Mouse (Mus musculus) forebrain, embryonic 11.5 days (tissue): ENCODE measurements around the gene Zfp750. TPM values are rescaled to one million over a fixed set of nuclear protein-coding genes. Genes with fewer than 3 reads are reported as not detected.
A peak's percentile ranks its signal among the peaks of the same experiment; 100 is the strongest.

Experiments
- ATAC-seq: fragments of 200-750 bp; cut with Nextera tagmentation; replicated peaks from 2 replicates; pipeline ENCODE4 v1.8.0; 2017; ENCODE audit warnings: moderate TSS enrichment; ENCODE audit not compliant: low FRiP score
- DNase-seq: peaks from one replicate; pipeline ENCODE4 v3.0.0-alpha.2; 2017; ENCODE audit warnings: low spot score
- H3K27ac ChIP-seq: fragments of 300-500 bp; sonication (generic); 2 replicates; pipeline ENCODE4 v1.5.1; 2014; ENCODE audit warnings: low read depth, low read length
- H3K27me3 ChIP-seq: fragments of 300-500 bp; sonication (generic); 2 replicates; pipeline ENCODE4 v1.6.1; 2014; ENCODE audit warnings: mild to moderate bottlenecking, low read length, mixed read lengths; ENCODE audit not compliant: control insufficient read depth, insufficient read depth
- H3K36me3 ChIP-seq: fragments of 300-500 bp; sonication (generic); 2 replicates; pipeline ENCODE4 v1.6.1; 2014; ENCODE audit warnings: mild to moderate bottlenecking, low read length, moderate library complexity, mixed read lengths; ENCODE audit not compliant: control insufficient read depth, insufficient read depth
- H3K4me1 ChIP-seq: fragments of 300-500 bp; sonication (generic); replicated peaks from 2 replicates; pipeline ENCODE4 v1.6.1; 2014; ENCODE audit warnings: low read length, mixed read lengths; ENCODE audit not compliant: control insufficient read depth, insufficient read depth
- H3K4me2 ChIP-seq: fragments of 300-500 bp; sonication (generic); 2 replicates; pipeline ENCODE4 v1.6.1; 2014; ENCODE audit warnings: low read depth, mild to moderate bottlenecking, low read length, moderate library complexity, mixed read lengths; ENCODE audit not compliant: severe bottlenecking
- H3K4me3 ChIP-seq: fragments of 300-500 bp; sonication (generic); 2 replicates; pipeline ENCODE4 v1.5.1; 2014; ENCODE audit warnings: low read depth, low read length
- H3K9ac ChIP-seq: fragments of 300-500 bp; sonication (generic); 2 replicates; pipeline ENCODE4 v1.6.1; 2014; ENCODE audit warnings: low read length
- H3K9me3 ChIP-seq: fragments of 300-500 bp; sonication (generic); 2 replicates; pipeline ENCODE4 v1.6.1; 2016; ENCODE audit warnings: low read length, mixed read lengths; ENCODE audit not compliant: control insufficient read depth
- WGBS: fragments of 180-500 bp; shearing (Covaris S2); extraction: QIAGEN DNeasy Blood & Tissue Kit; methylation state at CpG from one replicate; pipeline ENCODE4 v1.1.7; 2014; 5-methylcytosine and 5-hydroxymethylcytosine counted together
- polyA plus RNA-seq: library from polyadenylated mRNA; unstranded; fragments of >200 nt; fragmentation: Nextera tagmentation; extraction: Ambion mirVana; gene quantifications from 2 replicates; pipeline ENCODE4 v1.2.1, GENCODE M21; 2014

The Zfp750 gene
- polyA plus RNA-seq, 1 experiment from 2014 or later: 0.56 TPM

DNA sequence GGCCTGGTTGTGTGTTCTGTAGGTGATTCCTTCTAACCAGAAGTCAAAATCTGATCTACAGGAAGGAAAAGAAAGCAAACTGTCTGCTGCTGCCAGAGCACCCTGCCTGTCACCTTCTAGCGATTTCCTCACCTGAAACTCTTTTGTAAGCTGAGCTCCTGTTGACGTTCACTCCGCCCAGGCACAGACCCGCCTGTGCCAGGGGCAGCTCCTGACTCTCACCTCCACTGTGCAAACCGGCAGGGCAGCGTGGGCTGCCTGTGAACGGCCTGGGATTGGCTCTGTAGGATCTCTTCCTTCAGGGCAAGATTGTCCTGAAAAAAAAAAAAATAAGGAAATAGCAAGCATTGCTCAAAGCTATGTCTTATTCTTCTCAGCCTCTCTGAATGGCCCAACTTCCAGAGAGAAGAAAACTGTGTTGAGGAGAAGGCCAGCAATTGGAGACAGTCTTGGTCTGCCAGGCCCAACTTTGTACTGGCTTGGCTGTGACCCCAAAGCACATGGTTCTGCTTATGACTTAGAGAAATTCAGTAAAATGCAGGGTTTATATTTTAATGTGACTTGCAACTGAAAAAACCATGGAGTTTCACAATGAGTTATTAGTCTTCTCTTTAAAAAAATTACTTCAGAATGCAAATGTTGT, 25.7 kb upstream of the Zfp750 start:
- no peak overlapping the region for H3K27ac ChIP-seq
- 83% methylated on average over 7 of the region's 7 CpGs for WGBS
- H3K4me2 ChIP-seq: no peak overlapping the region

GRCm38 (mm10) chr11:121543922-121544321, 24.8 kb upstream of the Zfp750 start:
- DNase-seq: peak; percentile 42
- H3K27me3 ChIP-seq: no peaks in the 10 kb centered on the region
- no peak overlapping the region for H3K9ac ChIP-seq
- H3K9me3 ChIP-seq: no peaks in the 10 kb centered on the region
- H3K4me2 ChIP-seq: no peak overlapping the region
- no peaks in the 10 kb centered on the region for H3K4me1 ChIP-seq
- no peak for ATAC-seq
- H3K36me3 ChIP-seq: no peaks in the 10 kb centered on the region
- WGBS: 87% methylated on average over 9 of the region's 9 CpGs
- no peak overlapping the region for H3K4me3 ChIP-seq
- H3K27ac ChIP-seq: no peak overlapping the region

More for the DNA sequence above, 25.7 kb upstream of the Zfp750 start:
- no peak overlapping the region for H3K9ac ChIP-seq
- peaks cover 8% of the 10 kb centered on the region for H3K4me1 ChIP-seq
- H3K27me3 ChIP-seq: no peaks in the 10 kb centered on the region
- DNase-seq (peak; percentile 28), ATAC-seq (no peak)
- H3K4me3 ChIP-seq: no peak overlapping the region
- no peaks in the 10 kb centered on the region for H3K36me3 ChIP-seq
- H3K9me3 ChIP-seq: no peaks in the 10 kb centered on the region

DNA sequence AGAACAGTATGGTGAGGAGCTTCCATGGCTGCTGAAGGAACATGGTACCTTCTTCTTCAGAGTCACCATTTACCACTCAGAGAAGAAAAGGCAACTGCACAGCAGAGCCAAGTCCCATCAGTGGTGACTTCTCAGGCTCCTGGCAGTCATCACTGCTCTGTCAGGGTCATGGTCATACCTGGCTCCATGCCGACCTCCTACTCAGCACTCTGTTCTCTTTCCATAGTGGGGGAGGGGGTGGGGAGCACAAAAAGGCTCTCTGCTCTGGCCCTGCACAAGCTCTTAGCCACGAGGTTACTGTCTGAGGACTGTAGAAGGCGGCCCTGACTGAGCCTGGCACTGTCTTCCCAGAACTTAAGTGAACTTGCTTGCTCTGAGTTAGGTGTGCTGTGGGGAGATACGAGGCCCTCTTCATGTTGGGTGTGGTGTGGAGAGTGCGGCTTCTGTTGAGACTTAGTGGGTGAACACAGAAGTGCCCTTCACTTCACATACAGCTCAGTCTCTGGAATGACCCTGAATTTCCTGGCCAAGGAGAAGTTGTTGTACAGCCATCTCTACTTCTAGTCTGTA, 24.2 kb upstream of the Zfp750 start:
- Histone ChIP-seq H3K27me3 (no peaks in the 10 kb centered on the region), H3K4me1 (no peaks in the 10 kb centered on the region), H3K36me3 (no peaks in the 10 kb centered on the region), H3K9ac (no peak overlapping the region), H3K9me3 (no peaks in the 10 kb centered on the region), H3K27ac (no peak overlapping the region), H3K4me3 (no peak overlapping the region), H3K4me2 (no peak overlapping the region)
- ATAC-seq: no peak
- DNase-seq: peak; percentile 29
- 85% methylated on average over 5 of the region's 5 CpGs for WGBS

DNA sequence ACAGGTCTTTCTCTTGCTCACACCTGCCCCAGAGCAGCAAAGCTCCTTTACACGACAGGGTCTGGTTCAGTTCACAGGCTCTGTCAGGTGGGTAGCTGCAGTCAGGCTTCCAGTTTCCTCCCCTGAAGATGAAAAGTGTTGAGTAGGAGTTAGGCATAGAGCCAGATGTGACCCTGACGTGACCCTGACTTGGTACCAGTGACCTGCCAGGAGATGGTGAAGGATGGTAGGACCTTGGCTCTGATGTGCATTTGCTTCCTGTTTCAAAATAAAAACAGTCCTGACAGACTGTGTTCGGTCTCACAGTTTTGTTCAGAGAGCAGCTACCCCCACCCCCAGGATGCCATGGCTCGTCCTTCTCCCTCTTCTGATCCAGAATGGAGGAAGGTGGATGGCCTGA, 23.3 kb upstream of the Zfp750 start:
- Histone ChIP-seq H3K9me3 (no peaks in the 10 kb centered on the region), H3K27me3 (no peaks in the 10 kb centered on the region), H3K4me2 (no peak overlapping the region), H3K4me1 (no peaks in the 10 kb centered on the region), H3K9ac (no peak overlapping the region), H3K4me3 (no peak overlapping the region), H3K27ac (no peak overlapping the region), H3K36me3 (no peaks in the 10 kb centered on the region)
- peak; percentile 47 for DNase-seq
- ATAC-seq: no peak
- 80% methylated on average over 4 of the region's 4 CpGs for WGBS

DNA sequence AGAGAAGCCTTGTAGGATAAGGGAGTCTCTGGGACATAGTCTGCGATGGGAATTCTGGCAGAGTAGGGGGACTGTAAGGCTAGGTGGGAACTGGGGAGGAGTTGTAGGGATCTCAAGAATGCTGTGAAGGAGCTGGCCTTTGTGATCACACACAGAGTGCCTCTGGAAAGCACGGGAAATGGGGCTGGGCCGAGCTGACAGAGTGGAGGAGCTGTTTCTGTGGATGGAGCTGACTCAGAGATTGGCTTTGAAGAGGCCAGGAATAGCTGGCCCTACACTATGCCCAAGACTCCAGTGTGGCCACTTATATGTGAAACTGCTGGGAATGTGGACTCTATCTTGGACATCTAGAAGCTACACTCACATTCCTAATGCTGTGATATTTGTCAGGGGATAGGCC, 17.4 kb upstream of the Zfp750 start:
- Histone ChIP-seq H3K9ac (no peak overlapping the region), H3K4me1 (no peaks in the 10 kb centered on the region), H3K27ac (no peak overlapping the region), H3K4me2 (no peak overlapping the region), H3K4me3 (no peak overlapping the region), H3K36me3 (no peaks in the 10 kb centered on the region), H3K9me3 (no peaks in the 10 kb centered on the region), H3K27me3 (no peaks in the 10 kb centered on the region)
- ATAC-seq (no peak), DNase-seq (no peak)
- WGBS: 63% methylated on average over 3 of the region's 3 CpGs

DNA sequence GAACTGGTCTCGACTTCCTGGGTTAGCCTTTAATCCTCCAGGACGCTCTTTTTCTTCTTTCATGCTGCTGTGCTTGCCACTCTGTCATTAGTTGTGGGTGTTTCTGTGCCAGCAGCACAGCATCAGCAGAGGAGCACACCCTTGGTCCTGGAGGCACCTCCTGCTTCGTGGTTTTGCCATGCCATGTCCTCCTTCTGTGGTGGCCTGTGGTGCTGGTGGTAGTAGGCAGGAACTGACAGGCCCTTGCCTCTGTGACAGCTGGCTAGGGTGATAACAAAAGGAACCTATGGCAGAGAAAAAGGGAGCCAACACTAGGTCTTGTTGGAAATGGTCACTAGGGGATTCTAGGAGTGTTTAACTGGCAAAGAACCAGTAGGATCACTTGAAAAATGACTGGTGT, 10.6 kb upstream of the Zfp750 start:
- Histone ChIP-seq H3K27ac (no peak overlapping the region), H3K4me3 (no peak overlapping the region), H3K4me1 (no peaks in the 10 kb centered on the region), H3K36me3 (no peaks in the 10 kb centered on the region), H3K27me3 (no peaks in the 10 kb centered on the region), H3K4me2 (no peak overlapping the region), H3K9me3 (no peaks in the 10 kb centered on the region), H3K9ac (no peak overlapping the region)
- ATAC-seq (no peak), DNase-seq (no peak)
- 97% methylated on average over 3 of the region's 3 CpGs for WGBS

GRCm38 (mm10) chr11:121524191-121524590, 5.1 kb upstream of the Zfp750 start:
- H3K4me2 ChIP-seq: no peak overlapping the region
- H3K4me1 ChIP-seq: no peaks in the 10 kb centered on the region
- no peaks in the 10 kb centered on the region for H3K27me3 ChIP-seq
- 94% methylated on average over 7 of the region's 7 CpGs for WGBS
- DNase-seq (no peak), ATAC-seq (no peak)
- no peaks in the 10 kb centered on the region for H3K9me3 ChIP-seq
- no peak overlapping the region for H3K9ac ChIP-seq
- H3K36me3 ChIP-seq: no peaks in the 10 kb centered on the region
- no peak overlapping the region for H3K4me3 ChIP-seq
- no peak overlapping the region for H3K27ac ChIP-seq

GRCm38 (mm10) chr11:121522156-121522762, 3.1 kb upstream of the Zfp750 start:
- 89% methylated on average over 4 of the region's 4 CpGs for WGBS
- DNase-seq: no peak
- Histone ChIP-seq H3K36me3 (no peaks in the 10 kb centered on the region), H3K27me3 (no peaks in the 10 kb centered on the region), H3K4me1 (no peaks in the 10 kb centered on the region), H3K4me3 (no peak overlapping the region), H3K9me3 (no peaks in the 10 kb centered on the region), H3K4me2 (no peak overlapping the region), H3K27ac (no peak overlapping the region), H3K9ac (no peak overlapping the region)
- ATAC-seq: no peak

DNA sequence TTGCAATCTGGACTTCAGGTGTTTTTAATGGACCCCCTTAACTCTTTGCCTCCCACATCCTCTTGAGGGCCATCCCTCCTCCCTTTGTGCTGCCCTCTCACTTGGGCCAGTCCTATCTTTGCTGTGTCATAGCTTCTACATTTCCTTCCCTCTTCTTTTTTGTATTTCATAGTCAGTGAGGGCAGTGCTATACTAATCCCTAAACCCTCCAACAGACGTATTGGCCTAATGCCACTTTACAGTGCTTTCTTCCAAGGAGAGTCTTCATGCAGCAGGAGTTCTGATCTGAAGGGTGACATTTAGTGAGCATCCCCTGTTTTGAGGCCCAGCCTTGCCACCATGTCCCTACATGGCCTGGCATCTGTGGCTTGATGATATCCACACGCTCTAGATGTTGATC, 1.6 kb upstream of the Zfp750 start:
- Histone ChIP-seq H3K4me2 (no peak overlapping the region), H3K27ac (no peak overlapping the region), H3K4me1 (no peaks in the 10 kb centered on the region), H3K9ac (no peak overlapping the region), H3K4me3 (no peak overlapping the region), H3K9me3 (no peaks in the 10 kb centered on the region), H3K27me3 (no peaks in the 10 kb centered on the region), H3K36me3 (no peaks in the 10 kb centered on the region)
- WGBS: 94% methylated on average over 2 of the region's 2 CpGs
- DNase-seq (no peak), ATAC-seq (no peak)
